Mouse (Mus musculus) forebrain, embryonic 10.5 days (tissue): ENCODE data around the gene Parp2. TPM values are rescaled to one million over a fixed set of nuclear protein-coding genes. Genes with fewer than 3 reads are reported as not detected.
"Not testable (repeated sequence)": the region's sequence is repeated elsewhere in the genome, so short reads cannot be mapped to it uniquely, and the experiment has no call there.

ENCODE experiments used
- DNase-seq: peaks from one replicate; pipeline ENCODE4 v3.0.0-alpha.2; 2017; ENCODE audit warnings: low spot score; ENCODE audit errors: extremely low spot score
- H3K27ac ChIP-seq: fragments of 300-500 bp; sonication (generic); 2 replicates; pipeline ENCODE4 v1.5.1; 2016; ENCODE audit warnings: mild to moderate bottlenecking
- H3K27me3 ChIP-seq: fragments of 300-500 bp; sonication (generic); 2 replicates; pipeline ENCODE4 v1.6.1; 2016; ENCODE audit warnings: mild to moderate bottlenecking; ENCODE audit not compliant: poor library complexity, severe bottlenecking
- H3K36me3 ChIP-seq: fragments of 300-500 bp; sonication (generic); replicated peaks from 2 replicates; pipeline ENCODE4 v1.6.1; 2016; ENCODE audit warnings: mild to moderate bottlenecking, moderate library complexity
- H3K4me1 ChIP-seq: fragments of 300-500 bp; sonication (generic); 2 replicates; pipeline ENCODE4 v1.6.1; 2016
- H3K4me3 ChIP-seq: fragments of 300-500 bp; sonication (generic); 2 replicates; pipeline ENCODE4 v1.5.1; 2016; ENCODE audit warnings: mild to moderate bottlenecking, moderate library complexity
- H3K9me3 ChIP-seq: fragments of 300-500 bp; sonication (generic); 2 replicates; pipeline ENCODE4 v1.6.1; 2016; ENCODE audit warnings: mild to moderate bottlenecking, moderate library complexity
- WGBS: fragments of 180-500 bp; shearing (Covaris S2); methylation state at CpG from one replicate; pipeline ENCODE4 v1.1.7; 2016; 5-methylcytosine and 5-hydroxymethylcytosine counted together
- polyA plus RNA-seq: library from polyadenylated mRNA; unstranded; fragments of >200 nt; fragmentation: Nextera tagmentation; extraction: Ambion mirVana; gene quantifications from 2 replicates; pipeline ENCODE4 v1.2.1, GENCODE M21; 2016

The Parp2 gene
- polyA plus RNA-seq, 1 experiment from 2014 or later, result 76.7 TPM

DNA sequence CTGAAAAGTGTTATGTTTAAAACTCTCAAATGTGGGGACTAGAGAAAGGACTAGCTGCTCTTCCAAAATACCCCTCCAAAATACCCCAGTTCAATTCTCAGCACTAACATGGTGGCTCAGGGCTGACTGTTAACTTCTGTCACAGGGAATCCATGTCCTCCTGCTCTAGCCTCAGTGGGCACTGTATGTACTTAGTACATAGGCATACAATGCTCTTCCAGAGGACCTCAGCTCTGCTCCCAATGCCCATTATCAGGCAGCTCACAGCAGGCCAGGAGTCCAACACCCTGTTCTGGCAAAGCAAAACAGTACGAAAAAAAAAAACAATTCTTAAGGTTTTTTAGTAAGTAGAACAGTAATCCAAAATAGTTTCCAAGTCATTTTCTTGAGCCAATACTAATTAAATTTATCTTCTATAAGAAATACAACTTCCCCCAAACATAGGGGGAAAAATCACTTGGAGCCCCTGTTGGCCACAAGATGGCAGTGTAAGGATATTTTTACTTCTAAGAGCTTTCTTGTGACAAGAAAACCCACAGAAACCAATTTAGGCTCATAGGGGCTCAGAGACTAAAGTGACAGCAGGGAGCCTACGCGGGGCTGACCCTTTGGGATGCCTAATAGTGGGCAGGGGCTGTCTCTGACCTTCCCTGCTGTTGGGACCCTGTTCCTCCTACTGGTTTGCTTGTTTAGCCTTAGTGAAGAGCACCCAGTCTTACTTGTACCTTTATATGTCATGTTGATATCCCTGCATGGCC, 8.0 kb upstream of the Parp2 start:
- Histone ChIP-seq H3K36me3 (no peaks in the 10 kb centered on the region), H3K4me1 (no peaks in the 10 kb centered on the region), H3K9me3 (no peaks in the 10 kb centered on the region), H3K27me3 (no peaks in the 10 kb centered on the region), H3K4me3 (no peak overlapping the region), H3K27ac (0 out of 2 replicates have a peak overlapping the region, but pooled peaks have one; percentile 26)
- 5% methylated on average over 3 of the region's 3 CpGs for WGBS
- DNase-seq, result peak; percentile 27

DNA sequence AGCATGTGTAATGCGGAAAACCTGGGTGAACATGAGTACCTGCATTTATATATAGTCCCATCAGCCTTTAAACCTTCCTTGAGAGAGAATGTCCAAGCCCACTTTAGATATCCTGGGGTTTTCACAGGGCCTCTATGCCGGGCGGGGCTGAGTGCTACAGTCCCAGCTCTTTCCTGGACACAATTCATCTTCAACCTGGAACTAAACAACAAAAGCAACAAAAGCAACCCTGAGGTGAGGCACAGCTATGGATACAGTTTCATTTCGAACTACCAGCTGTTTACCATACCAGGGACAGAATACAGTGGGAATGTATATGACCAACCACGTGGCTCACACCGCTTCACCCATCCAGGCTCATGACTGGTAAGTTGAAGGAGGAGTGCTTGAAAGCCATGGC, 5.2 kb upstream of the Parp2 start:
- Histone ChIP-seq H3K4me1 (peaks cover 8% of the 10 kb centered on the region; the same call in 1 of the 2 replicates), H3K36me3 (no peaks in the 10 kb centered on the region), H3K4me3 (no peak overlapping the region), H3K27me3 (no peaks in the 10 kb centered on the region), H3K9me3 (no peaks in the 10 kb centered on the region), H3K27ac (no peak overlapping the region)
- 88% methylated on average over 6 of the region's 6 CpGs for WGBS
- no peak for DNase-seq

DNA sequence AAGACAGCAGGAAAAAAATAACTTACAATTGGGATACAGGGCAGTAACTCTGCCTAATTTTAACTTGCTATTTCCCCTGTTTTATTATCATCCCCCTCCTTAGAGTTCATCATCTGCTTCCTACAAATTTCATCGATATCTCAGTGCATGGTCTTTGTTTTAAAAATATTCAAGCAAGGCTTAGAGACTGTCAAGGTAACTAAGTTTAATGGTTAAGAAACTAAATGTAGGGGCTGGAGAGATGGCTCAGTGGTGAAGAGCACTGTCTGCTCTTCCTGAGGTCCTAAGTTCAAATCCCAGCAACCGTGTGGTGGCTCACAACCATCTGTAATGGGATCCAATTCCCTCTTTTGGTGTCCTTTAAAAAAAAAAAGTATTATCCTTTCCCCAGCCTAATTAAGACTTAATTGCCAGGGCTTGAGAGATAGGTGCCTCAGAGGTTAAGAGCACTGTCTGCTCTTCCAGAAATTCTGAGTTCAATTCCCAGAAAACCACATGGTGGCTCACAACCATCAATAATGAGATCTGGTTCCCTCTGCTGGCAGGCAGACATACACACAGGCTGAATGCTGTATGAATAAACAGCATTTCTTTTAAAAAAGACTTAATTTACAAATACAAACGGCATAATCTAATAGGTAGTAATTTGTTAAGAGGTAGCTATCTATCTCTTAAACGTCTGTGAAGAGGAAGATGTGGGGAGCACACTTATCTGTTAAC, 4.6 kb upstream of the Parp2 start:
- H3K4me1 ChIP-seq, result peaks cover 8% of the 10 kb centered on the region; the same call in 1 of the 2 replicates
- 60% methylated on average over 4 of the region's 4 CpGs for WGBS
- H3K36me3 ChIP-seq, result no peaks in the 10 kb centered on the region
- no peaks in the 10 kb centered on the region for H3K9me3 ChIP-seq
- no peak for DNase-seq
- no peaks in the 10 kb centered on the region for H3K27me3 ChIP-seq
- no peak overlapping the region for H3K4me3 ChIP-seq
- no peak overlapping the region for H3K27ac ChIP-seq

DNA sequence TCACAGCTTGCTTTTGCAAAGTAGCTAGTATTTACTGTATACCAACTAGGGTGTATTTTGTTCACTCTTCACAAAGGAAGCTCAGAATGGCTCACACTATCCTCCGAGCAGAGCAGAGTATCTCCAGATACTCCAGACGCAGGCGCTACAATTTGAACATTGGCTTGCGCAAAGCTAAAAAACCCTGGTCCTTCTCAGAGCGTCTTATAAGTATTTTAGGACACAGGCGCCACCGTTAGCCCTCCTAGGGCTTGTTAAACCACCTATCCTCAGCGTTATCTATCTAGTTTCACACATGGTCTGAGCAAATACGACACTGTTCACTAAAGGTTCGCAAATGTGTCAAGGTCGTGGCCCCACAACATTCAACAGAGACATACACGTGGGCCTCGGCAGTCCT, 3.0 kb upstream of the Parp2 start:
- no peak overlapping the region for H3K4me3 ChIP-seq
- no peaks in the 10 kb centered on the region for H3K27me3 ChIP-seq
- no peak for DNase-seq
- H3K36me3 ChIP-seq, result no peaks in the 10 kb centered on the region
- peaks cover 13% of the 10 kb centered on the region; the same call in 1 of the 2 replicates for H3K4me1 ChIP-seq
- no peaks in the 10 kb centered on the region for H3K9me3 ChIP-seq
- 78% methylated on average over 13 of the region's 13 CpGs for WGBS
- H3K27ac ChIP-seq, result no peak overlapping the region

DNA sequence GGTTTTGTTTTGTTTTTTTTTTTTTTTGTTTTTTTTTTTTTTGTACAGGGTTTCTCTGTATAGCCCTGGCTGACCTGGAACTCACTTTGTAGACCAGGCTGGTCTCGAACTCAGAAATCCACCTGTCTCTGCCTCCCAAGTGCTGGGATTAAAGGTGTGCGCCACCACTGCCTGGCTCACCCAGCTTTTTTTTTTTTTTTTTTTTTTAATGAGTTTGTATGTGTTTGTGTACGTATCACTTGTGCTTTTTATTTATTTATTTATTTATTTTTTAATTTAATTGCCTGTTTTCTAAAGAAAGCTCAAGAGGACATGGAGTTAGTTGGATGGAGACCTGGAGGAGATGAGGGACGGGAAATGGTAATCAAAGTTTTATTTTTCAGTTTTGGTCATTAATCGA, 1.2 kb upstream of the Parp2 start:
- not testable (repeated sequence) for DNase-seq, H3K9me3 ChIP-seq, H3K27ac ChIP-seq, H3K27me3 ChIP-seq
- Histone ChIP-seq H3K36me3 (peaks cover 17% of the 10 kb centered on the region), H3K4me3 (peak overlapping the region; percentile 59; the same call in 1 of the 2 replicates), H3K4me1 (peaks cover 13% of the 10 kb centered on the region; the same call in 1 of the 2 replicates)
- WGBS, result 89% methylated on average over 5 of the region's 5 CpGs

DNA sequence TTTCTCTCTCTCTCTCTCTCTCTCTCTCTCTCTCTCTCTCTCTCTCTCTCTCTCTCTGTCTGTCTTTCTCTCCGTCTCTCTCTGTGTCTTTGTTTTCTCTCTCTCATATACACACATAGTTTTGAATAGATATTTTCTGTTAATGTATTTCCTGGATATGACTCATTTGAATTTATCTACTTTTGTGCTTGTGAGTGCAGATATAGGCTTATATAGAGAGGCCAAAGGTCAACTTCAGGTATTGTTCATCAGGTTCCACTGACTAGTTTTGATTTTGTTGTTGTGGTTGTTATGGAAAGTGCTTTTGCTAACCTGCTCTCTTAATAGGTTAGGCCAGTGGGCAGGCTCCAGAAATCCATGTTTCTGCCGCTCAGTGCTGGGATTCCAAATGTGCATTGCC, 5.4 kb downstream of the Parp2 start:
- 89% methylated on average over 2 of the region's 2 CpGs for WGBS
- Histone ChIP-seq H3K36me3 (peaks cover 81% of the 10 kb centered on the region), H3K4me3 (no peak overlapping the region), H3K9me3 (no peaks in the 10 kb centered on the region), H3K27me3 (no peaks in the 10 kb centered on the region), H3K4me1 (peaks cover 5% of the 10 kb centered on the region; the same call in 1 of the 2 replicates), H3K27ac (no peak overlapping the region)
- DNase-seq, result no peak

DNA sequence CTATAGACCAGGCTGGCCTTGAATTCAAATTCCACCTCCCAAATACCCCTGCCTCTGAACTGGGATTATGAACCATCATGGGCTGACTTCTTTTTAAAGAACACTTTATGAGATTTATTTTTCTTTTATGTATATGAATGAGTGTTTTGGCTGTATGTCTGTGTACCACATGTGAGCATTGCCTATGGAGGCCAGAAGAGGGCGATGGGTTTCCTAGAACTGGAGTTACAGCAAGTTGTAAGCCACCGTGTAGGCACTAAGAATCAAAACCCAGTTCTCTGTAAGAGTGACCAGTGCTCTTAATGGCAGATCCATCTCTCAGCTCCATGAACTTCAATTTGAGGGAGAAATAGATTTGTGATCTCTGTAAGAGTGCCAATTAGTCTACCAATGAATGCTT, 15.6 kb downstream of the Parp2 start:
- Histone ChIP-seq H3K27me3 (no peaks in the 10 kb centered on the region), H3K9me3 (no peaks in the 10 kb centered on the region), H3K27ac (no peak overlapping the region), H3K4me3 (no peak overlapping the region), H3K4me1 (no peaks in the 10 kb centered on the region), H3K36me3 (peaks cover 59% of the 10 kb centered on the region)
- DNase-seq, result no peak
- WGBS, result 76% methylated on average over 2 of the region's 2 CpGs

DNA sequence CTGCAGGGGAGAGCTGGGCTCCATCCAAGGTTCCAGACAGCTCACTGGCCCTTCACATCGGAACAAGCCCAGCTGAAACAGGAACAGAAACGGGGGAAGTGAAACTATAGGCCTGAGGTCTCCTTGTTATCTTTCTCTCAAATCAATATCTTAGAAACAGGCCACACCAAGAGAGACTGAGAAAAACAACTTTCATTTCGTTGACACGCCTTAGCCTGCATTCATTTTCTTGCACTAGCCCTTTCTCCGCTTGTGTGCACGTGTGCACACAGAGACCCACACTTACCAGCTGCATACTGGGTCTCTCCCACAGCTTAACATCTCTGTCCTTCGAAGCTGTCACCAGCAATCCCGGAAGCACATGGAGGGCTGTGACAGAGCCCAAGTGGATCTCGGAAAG, 16.6 kb downstream of the Parp2 start:
- peaks cover 49% of the 10 kb centered on the region for H3K36me3 ChIP-seq
- no peak overlapping the region for H3K27ac ChIP-seq
- H3K27me3 ChIP-seq, result no peaks in the 10 kb centered on the region
- DNase-seq, result no peak
- H3K4me3 ChIP-seq, result no peak overlapping the region
- H3K4me1 ChIP-seq, result no peaks in the 10 kb centered on the region
- H3K9me3 ChIP-seq, result no peaks in the 10 kb centered on the region
- 93% methylated on average over 9 of the region's 9 CpGs for WGBS

DNA sequence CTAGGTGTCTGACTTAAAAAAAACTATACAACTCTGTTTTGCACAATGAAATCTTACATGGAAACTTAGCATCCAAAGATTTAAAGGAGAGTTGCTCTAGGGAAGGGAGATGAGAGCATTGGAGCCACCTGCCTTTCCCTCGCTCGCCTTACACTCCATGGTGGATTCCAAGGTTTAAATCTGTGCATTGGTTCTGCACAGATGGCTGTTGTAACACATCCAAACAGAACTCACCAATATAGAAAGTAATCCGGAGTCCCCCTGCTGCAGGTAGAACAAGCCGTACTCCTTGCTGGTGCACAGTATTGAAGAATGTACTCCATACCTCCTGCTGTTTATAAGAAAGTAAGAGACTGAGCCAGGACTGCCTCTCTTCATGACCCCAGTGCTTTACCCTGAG, 18.9 kb downstream of the Parp2 start:
- WGBS, result 91% methylated on average over 4 of the region's 4 CpGs
- DNase-seq, result no peak
- Histone ChIP-seq H3K4me1 (no peaks in the 10 kb centered on the region), H3K27me3 (no peaks in the 10 kb centered on the region), H3K36me3 (peaks cover 27% of the 10 kb centered on the region), H3K4me3 (no peak overlapping the region), H3K27ac (no peak overlapping the region), H3K9me3 (no peaks in the 10 kb centered on the region)

DNA sequence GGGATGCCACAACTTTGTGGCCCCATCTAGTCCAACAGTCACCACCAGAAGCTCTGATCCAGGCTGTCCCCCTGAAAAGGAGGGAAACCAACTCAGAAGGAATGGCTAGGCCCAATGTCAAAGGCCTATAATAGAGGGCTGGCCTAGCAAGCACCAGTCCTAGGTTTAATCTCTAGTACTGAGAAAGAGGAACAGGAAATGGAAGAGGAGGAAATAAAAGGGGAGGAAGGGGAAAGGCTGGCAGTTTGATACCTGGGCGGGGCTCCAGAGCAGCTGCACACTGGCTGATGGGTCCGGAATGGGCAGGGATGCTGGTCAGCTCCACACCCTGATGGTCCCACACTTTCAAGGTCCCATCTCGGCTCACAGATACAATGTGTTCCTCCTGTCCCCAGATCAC, 22.2 kb downstream of the Parp2 start:
- H3K27ac ChIP-seq, result no peak overlapping the region
- no peaks in the 10 kb centered on the region for H3K27me3 ChIP-seq
- H3K4me3 ChIP-seq, result no peak overlapping the region
- H3K4me1 ChIP-seq, result no peaks in the 10 kb centered on the region
- 0 out of 2 replicates have a peak, but pooled peaks cover 2% of the 10 kb centered on the region for H3K36me3 ChIP-seq
- H3K9me3 ChIP-seq, result no peaks in the 10 kb centered on the region
- 83% methylated on average over 3 of the region's 3 CpGs for WGBS
- DNase-seq, result no peak

DNA sequence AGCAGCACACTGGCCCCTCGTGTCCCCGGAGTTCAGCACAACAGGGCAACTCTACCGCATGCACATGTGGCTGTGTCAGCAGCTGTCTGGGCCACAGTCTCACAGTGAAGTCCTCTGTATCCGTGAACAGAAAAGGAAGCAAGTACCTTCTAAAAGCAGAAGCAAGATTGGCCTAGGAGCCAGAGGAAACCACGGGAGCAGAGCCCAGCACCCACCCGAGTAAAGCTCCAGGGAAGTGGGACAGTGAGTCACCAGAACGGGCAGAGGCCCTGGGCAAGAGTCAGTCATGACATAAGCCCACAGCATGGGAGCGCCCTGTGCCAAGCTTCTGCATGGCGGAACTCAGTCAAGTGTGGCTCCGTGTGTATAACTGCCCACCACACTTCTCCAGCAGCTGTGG, 26.3 kb downstream of the Parp2 start:
- no peaks in the 10 kb centered on the region for H3K27me3 ChIP-seq
- H3K9me3 ChIP-seq, result no peaks in the 10 kb centered on the region
- no peak overlapping the region for H3K4me3 ChIP-seq
- 0 out of 2 replicates have a peak, but pooled peaks cover 2% of the 10 kb centered on the region for H3K36me3 ChIP-seq
- 89% methylated on average over 10 of the region's 10 CpGs for WGBS
- H3K27ac ChIP-seq, result no peak overlapping the region
- no peaks in the 10 kb centered on the region for H3K4me1 ChIP-seq
- no peak for DNase-seq

DNA sequence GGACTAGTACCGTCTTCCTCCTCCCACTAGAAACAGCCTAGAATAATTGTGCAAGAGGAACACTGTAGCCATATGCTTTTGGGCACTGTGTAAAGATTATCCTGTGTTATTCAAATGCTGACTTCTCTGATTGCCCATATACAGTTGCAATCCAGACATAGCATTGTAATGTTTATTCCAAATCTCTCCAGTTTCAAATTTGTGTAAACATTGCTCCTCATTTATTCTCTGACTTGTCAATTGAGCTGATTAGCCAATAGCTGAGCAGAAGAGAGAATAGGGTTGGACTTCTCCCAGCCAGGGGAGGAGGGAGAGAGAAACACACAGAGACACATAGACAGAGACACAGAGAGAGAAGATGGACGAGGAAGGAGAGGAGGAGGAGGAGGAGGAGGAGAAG, 26.8 kb downstream of the Parp2 start:
- Histone ChIP-seq H3K27ac (no peak overlapping the region), H3K27me3 (no peaks in the 10 kb centered on the region), H3K4me3 (no peak overlapping the region), H3K4me1 (no peaks in the 10 kb centered on the region), H3K36me3 (0 out of 2 replicates have a peak, but pooled peaks cover 2% of the 10 kb centered on the region), H3K9me3 (no peaks in the 10 kb centered on the region)
- no peak for DNase-seq
- 71% methylated on average over 2 of the region's 2 CpGs for WGBS

DNA sequence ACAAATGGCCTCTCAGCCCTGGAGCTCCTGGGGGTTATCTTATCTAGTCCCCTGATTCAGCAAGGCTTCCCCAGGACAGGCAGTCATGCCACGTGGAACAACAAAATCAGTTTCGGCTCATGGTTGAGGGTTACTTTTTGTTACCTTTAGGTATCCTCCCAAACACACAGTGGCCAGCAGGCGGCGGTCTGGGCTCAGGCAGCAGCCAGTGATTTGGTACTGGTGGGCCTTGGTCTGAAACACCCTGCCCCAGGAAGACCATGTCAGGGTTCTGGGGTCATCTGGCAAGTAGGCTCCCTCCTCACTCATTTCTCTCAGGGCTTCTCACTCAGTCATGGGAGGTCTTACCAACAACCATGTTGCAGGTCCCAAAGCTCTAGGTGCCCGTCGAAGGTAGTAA, 29.6 kb downstream of the Parp2 start:
- H3K9me3 ChIP-seq, result no peaks in the 10 kb centered on the region
- no peaks in the 10 kb centered on the region for H3K27me3 ChIP-seq
- H3K27ac ChIP-seq, result no peak overlapping the region
- no peak overlapping the region for H3K4me3 ChIP-seq
- no peaks in the 10 kb centered on the region for H3K4me1 ChIP-seq
- no peak for DNase-seq
- H3K36me3 ChIP-seq, result no peaks in the 10 kb centered on the region
- 62% methylated on average over 6 of the region's 6 CpGs for WGBS
